Mouse (Mus musculus) thymus, postnatal 36 days (tissue): ENCODE measurements around the gene Eng.

ENCODE experiments used
- DNase-seq, 2 experiments: peaks; one replicate each; pipeline ENCODE4 v3.0.0; 2022; ENCODE audit warnings: mixed read lengths in 2 of 2

Eng gene

GRCm38 (mm10) chr2:32682721-32683417, 36.5 kb downstream of the Eng start:
- DNase-seq = no peak

- DNase-seq = no peak
Observed at GRCm38 (mm10) chr2:32683701-32684100, 37.3 kb downstream of the Eng start.

GRCm38 (mm10) chr2:32684681-32685428, 38.5 kb downstream of the Eng start:
- DNase-seq = no peak

GRCm38 (mm10) chr2:32685807-32686206, 39.4 kb downstream of the Eng start:
- no peak for DNase-seq

- no peak for DNase-seq
Observed at GRCm38 (mm10) chr2:32686640-32687039, 40.2 kb downstream of the Eng start.

GRCm38 (mm10) chr2:32687562-32687961, 41.2 kb downstream of the Eng start:
- DNase-seq = no peak

GRCm38 (mm10) chr2:32689420-32689819, 43.0 kb downstream of the Eng start:
- peak; percentile 85 to 88 for DNase-seq

GRCm38 (mm10) chr2:32691041-32691440, 44.6 kb downstream of the Eng start:
- DNase-seq = no peak

- DNase-seq = no peak
Observed at GRCm38 (mm10) chr2:32692496-32692895, 46.1 kb downstream of the Eng start.

- no peak for DNase-seq
Observed at GRCm38 (mm10) chr2:32693282-32693681, 46.9 kb downstream of the Eng start.

GRCm38 (mm10) chr2:32693823-32694411, 47.5 kb downstream of the Eng start:
- peak; percentile 96 for DNase-seq

- DNase-seq = peak in 1 of 2 experiments; percentile 25
Observed at GRCm38 (mm10) chr2:32694691-32695090, 48.3 kb downstream of the Eng start.

- DNase-seq = no peak
Observed at GRCm38 (mm10) chr2:32699680-32700079, 53.3 kb downstream of the Eng start.

- DNase-seq = no peak
Observed at GRCm38 (mm10) chr2:32700966-32701743, 54.8 kb downstream of the Eng start.

GRCm38 (mm10) chr2:32703046-32703445, 56.7 kb downstream of the Eng start:
- no peak for DNase-seq

GRCm38 (mm10) chr2:32704021-32704421, 57.6 kb downstream of the Eng start, which contains the start of gene Fpgs:
Gene Fpgs, minus strand, starts transcription at chr2:32704145.
- DNase-seq = peak in 1 of 2 experiments; percentile 7

- no peak for DNase-seq
Observed at GRCm38 (mm10) chr2:32705018-32705417, 58.6 kb downstream of the Eng start.

GRCm38 (mm10) chr2:32706971-32707370, 60.6 kb downstream of the Eng start:
- DNase-seq = no peak

GRCm38 (mm10) chr2:32708643-32709042, 62.2 kb downstream of the Eng start:
- peak; percentile 68 to 69 for DNase-seq

GRCm38 (mm10) chr2:32709521-32710137, 63.2 kb downstream of the Eng start:
- no peak for DNase-seq

GRCm38 (mm10) chr2:32710425-32710824, 64.0 kb downstream of the Eng start:
- no peak for DNase-seq

GRCm38 (mm10) chr2:32711301-32712056, 65.1 kb downstream of the Eng start:
- no peak for DNase-seq
